Mouse (Mus musculus): ENCODE measurements around the gene Cmtm2a. TPM values are rescaled to one million over a fixed set of nuclear protein-coding genes. Genes with fewer than 3 reads are reported as not detected.

The Cmtm2a gene
- polyA plus RNA-seq, 1 experiment from 2014 or later = not detected

DNA sequence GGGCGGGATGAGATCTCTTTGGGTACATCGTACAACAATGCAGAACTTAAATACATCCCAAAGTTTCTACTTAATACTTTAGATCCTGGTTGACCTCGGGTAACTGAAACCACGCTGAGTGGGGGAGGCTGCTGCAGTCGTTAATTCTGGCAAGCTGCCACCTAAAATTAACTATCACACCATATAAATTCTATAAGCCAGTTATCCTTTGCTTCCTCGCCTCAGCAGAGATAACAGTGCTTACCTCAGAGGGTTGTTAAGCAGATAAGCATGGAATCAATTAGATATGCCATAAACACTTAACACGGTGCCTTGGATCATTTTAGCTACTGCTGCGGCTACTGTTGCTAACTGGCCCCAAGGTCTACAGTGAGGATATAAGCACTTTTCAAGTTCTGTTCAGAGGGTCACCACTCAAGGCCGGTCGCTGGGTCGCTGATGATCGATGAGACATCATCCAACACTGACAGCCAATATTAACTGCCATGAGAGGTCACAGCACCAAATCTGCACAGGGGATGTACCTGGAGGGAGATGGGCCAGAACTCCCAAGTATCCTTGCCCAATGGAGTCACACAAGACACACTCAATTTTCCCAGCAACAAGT lies 50.8 kb downstream of the Cmtm2a start:
- 89% methylated on average over 12 of the region's 12 CpGs for WGBS

GRCm38 (mm10) chr8:104239418-104239861 lies 53.5 kb downstream of the Cmtm2a start:
- Histone ChIP-seq H3K9me3 (no peaks in the 10 kb centered on the region), H3K4me1 (no peaks in the 10 kb centered on the region), H3K4me2 (replicated peaks) (no peak overlapping the region), H3K27ac (replicated peaks) (no peak overlapping the region), H3K9ac (replicated peaks) (no peak overlapping the region), H3K4me3 (no peak overlapping the region), H3K27me3 (no peaks in the 10 kb centered on the region), H3K36me3 (peaks cover 76% of the 10 kb centered on the region)
- ATAC-seq (replicated peaks) = no peak
- 90% methylated on average over 10 of the region's 10 CpGs for WGBS

More for the DNA sequence above, 50.8 kb downstream of the Cmtm2a start:
- no peak overlapping the region for H3K9ac ChIP-seq (replicated peaks)
- H3K27me3 ChIP-seq = no peaks in the 10 kb centered on the region
- H3K36me3 ChIP-seq = peaks cover 60% of the 10 kb centered on the region
- H3K27ac ChIP-seq (replicated peaks) = no peak overlapping the region
- H3K4me2 ChIP-seq (replicated peaks) = no peak overlapping the region
- H3K9me3 ChIP-seq = no peaks in the 10 kb centered on the region
- H3K4me3 ChIP-seq = no peak overlapping the region
- H3K4me1 ChIP-seq = peaks cover 4% of the 10 kb centered on the region
- no peak for ATAC-seq (replicated peaks)

DNA sequence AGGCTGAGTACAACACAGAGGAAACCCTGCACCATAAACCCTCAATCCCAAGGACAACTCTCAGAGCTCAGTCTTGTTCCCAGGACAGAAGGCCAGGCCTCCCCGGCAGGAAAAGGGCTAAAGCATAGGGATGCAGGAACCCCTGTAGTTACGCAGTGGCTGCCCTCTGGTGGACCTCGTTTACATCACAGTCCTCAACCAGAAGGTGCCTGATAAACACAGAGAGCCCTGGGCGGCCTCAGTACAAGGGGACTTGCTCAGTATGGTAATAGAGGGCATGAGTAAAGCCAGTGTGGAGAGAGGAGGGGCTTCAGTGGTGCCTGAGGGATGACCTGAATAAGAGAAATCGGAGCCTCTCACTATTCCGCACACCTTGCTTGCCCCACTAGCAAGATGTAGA lies 58.4 kb downstream of the Cmtm2a start:
- no peak overlapping the region for H3K4me2 ChIP-seq (replicated peaks)
- WGBS = 45% methylated on average over 6 of the region's 6 CpGs
- no peaks in the 10 kb centered on the region for H3K4me1 ChIP-seq
- no peak overlapping the region for H3K27ac ChIP-seq (replicated peaks)
- H3K9ac ChIP-seq (replicated peaks) = no peak overlapping the region
- no peaks in the 10 kb centered on the region for H3K9me3 ChIP-seq
- H3K36me3 ChIP-seq = peaks cover 85% of the 10 kb centered on the region
- ATAC-seq (replicated peaks) = no peak; the same call in 1 of the 2 replicates
- no peaks in the 10 kb centered on the region for H3K27me3 ChIP-seq
- H3K4me3 ChIP-seq = no peak overlapping the region

DNA sequence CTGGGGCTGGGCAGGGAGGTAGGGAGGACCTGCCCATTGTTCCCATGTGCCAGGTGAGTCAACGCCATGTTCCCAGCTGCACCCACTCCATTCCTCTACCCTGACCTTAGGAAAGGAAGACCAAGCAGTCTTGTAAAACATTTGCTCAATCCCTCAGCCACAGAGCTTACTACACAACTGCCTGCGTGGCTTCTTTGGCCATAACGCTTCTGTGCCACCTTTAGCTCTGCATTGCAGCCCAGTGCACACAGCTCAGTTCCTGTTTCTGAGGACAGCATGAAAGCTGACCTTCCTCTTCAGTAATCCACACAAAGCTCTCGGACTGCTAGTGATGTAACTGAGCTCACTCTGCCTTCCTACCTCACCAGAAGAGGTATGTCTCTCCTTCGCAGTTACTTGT lies 60.1 kb downstream of the Cmtm2a start:
- no peak overlapping the region for H3K27ac ChIP-seq (replicated peaks)
- H3K9ac ChIP-seq (replicated peaks) = no peak overlapping the region
- H3K9me3 ChIP-seq = no peaks in the 10 kb centered on the region
- H3K27me3 ChIP-seq = no peaks in the 10 kb centered on the region
- H3K4me2 ChIP-seq (replicated peaks) = no peak overlapping the region
- H3K36me3 ChIP-seq = peaks cover 84% of the 10 kb centered on the region
- WGBS = 97% methylated on average over 5 of the region's 5 CpGs
- H3K4me1 ChIP-seq = no peaks in the 10 kb centered on the region
- no peak for ATAC-seq (replicated peaks)
- H3K4me3 ChIP-seq = no peak overlapping the region

- ATAC-seq (replicated peaks) = no peak
- Histone ChIP-seq H3K36me3 (peaks cover 88% of the 10 kb centered on the region), H3K9ac (replicated peaks) (no peak overlapping the region), H3K9me3 (no peaks in the 10 kb centered on the region), H3K4me1 (no peaks in the 10 kb centered on the region), H3K4me3 (no peak overlapping the region), H3K27me3 (no peaks in the 10 kb centered on the region), H3K27ac (replicated peaks) (no peak overlapping the region), H3K4me2 (replicated peaks) (no peak overlapping the region)
- 95% methylated on average over 4 of the region's 4 CpGs for WGBS
These were observed 60.9 kb downstream of the Cmtm2a start for GRCm38 (mm10) chr8:104232039-104232438.

Other genes with a start within 250 kb of the Cmtm2a start
- gene Cdh5, start 191.6 kb downstream of the Cmtm2a start, polyA plus RNA-seq (2015; fragmentation: Nextera tagmentation; extraction: Ambion mirVana) = 9.0 and 9.3 TPM in 2 replicates
- gene Bean1, start 122.7 kb downstream of the Cmtm2a start, polyA plus RNA-seq (2015; fragmentation: Nextera tagmentation; extraction: Ambion mirVana) = 2.1 and 2.2 TPM in 2 replicates
- 46.8 and 50.8 TPM in 2 replicates for gene Tk2, start 44.6 kb downstream of the Cmtm2a start, polyA plus RNA-seq (2015; fragmentation: Nextera tagmentation; extraction: Ambion mirVana)
- 31.9 and 37.6 TPM in 2 replicates for gene Cklf, start 42.3 kb downstream of the Cmtm2a start, polyA plus RNA-seq (2015; fragmentation: Nextera tagmentation; extraction: Ambion mirVana)
- not detected in 2 replicates for gene Gm45711, start 16.9 kb upstream of the Cmtm2a start, polyA plus RNA-seq (2015; fragmentation: Nextera tagmentation; extraction: Ambion mirVana)
- gene Cmtm1, start 17.0 kb upstream of the Cmtm2a start, polyA plus RNA-seq (2015; fragmentation: Nextera tagmentation; extraction: Ambion mirVana) = not detected in 2 replicates
- gene Gm11020, start 28.4 kb upstream of the Cmtm2a start, polyA plus RNA-seq (2015; fragmentation: Nextera tagmentation; extraction: Ambion mirVana) = not detected in 2 replicates
- not detected in 2 replicates for gene Cmtm2b, start 29.0 kb upstream of the Cmtm2a start, polyA plus RNA-seq (2015; fragmentation: Nextera tagmentation; extraction: Ambion mirVana)
- 32.7 and 34.3 TPM in 2 replicates for gene Cmtm3, start 46.2 kb upstream of the Cmtm2a start, polyA plus RNA-seq (2015; fragmentation: Nextera tagmentation; extraction: Ambion mirVana)
- 2.6 and 2.9 TPM in 2 replicates for gene Cmtm4, start 102.6 kb upstream of the Cmtm2a start, polyA plus RNA-seq (2015; fragmentation: Nextera tagmentation; extraction: Ambion mirVana)
- 124 and 128 TPM in 2 replicates for gene Dync1li2, start 149.9 kb upstream of the Cmtm2a start, polyA plus RNA-seq (2015; fragmentation: Nextera tagmentation; extraction: Ambion mirVana)
- 0.17 and 0.19 TPM in 2 replicates for gene Terb1, start 216.7 kb upstream of the Cmtm2a start, polyA plus RNA-seq (2015; fragmentation: Nextera tagmentation; extraction: Ambion mirVana)
- gene Nae1, start 241.5 kb upstream of the Cmtm2a start, polyA plus RNA-seq (2015; fragmentation: Nextera tagmentation; extraction: Ambion mirVana) = 116 and 124 TPM in 2 replicates
- gene Car7, start 241.5 kb upstream of the Cmtm2a start, polyA plus RNA-seq (2015; fragmentation: Nextera tagmentation; extraction: Ambion mirVana) = 1.7 and 2.0 TPM in 2 replicates

Data from forebrain, embryonic 15.5 days (tissue).